Mouse (Mus musculus) small intestine, adult 2 months (tissue): ENCODE measurements at regions not wholly inside any gene's neighbourhood (a gene's known extent, or its start where the extent isn't known, plus 50 kb on each side); places are given as distances from the start of the nearest gene placed in this dataset.

Experiments
- CTCF ChIP-seq: fragments of 200-500 bp; IDR thresholded peaks from 2 replicates; pipeline ENCODE4 v1.5.1; 2012; ENCODE audit warnings: low read depth, mild to moderate bottlenecking, control low read depth, inconsistent platforms, low read length, moderate library complexity, mixed read lengths; ENCODE audit not compliant: insufficient replicate concordance, insufficient read length; ENCODE audit errors: extremely low read depth
- POLR2A ChIP-seq: fragments of 200-500 bp; IDR thresholded peaks from 2 replicates; pipeline ENCODE4 v1.6.1; 2012; ENCODE audit warnings: low read depth, mild to moderate bottlenecking, control low read depth, inconsistent platforms, low read length, moderate library complexity

- no peak for TF ChIP-seq CTCF
- TF ChIP-seq POLR2A: no peak
Observed at GRCm38 (mm10) chr8:92004532-92004931, 202.7 kb upstream of the Irx3 start.
